Mouse (Mus musculus): ENCODE data around the gene Gpr141.

The Gpr141 gene

GRCm38 (mm10) chr13:19730826-19731225 lies 93.2 kb downstream of the Gpr141 start:
- no peak for DNase-seq (ENCODE audit: low spot score in 2 of 2)

- DNase-seq (ENCODE audit: low spot score in 2 of 2), result no peak
Measured at GRCm38 (mm10) chr13:19718954-19719353, 105.1 kb downstream of the Gpr141 start.

GRCm38 (mm10) chr13:19717201-19717600 lies 106.9 kb downstream of the Gpr141 start:
- DNase-seq (ENCODE audit: low spot score in 2 of 2), result no peak

GRCm38 (mm10) chr13:19703806-19704205 lies 120.3 kb downstream of the Gpr141 start:
- DNase-seq (ENCODE audit: low spot score in 2 of 2), result no peak

- DNase-seq (ENCODE audit: low spot score in 2 of 2), result no peak
Measured at GRCm38 (mm10) chr13:19701443-19702078, 122.5 kb downstream of the Gpr141 start.

GRCm38 (mm10) chr13:19700733-19701442 lies 123.2 kb downstream of the Gpr141 start:
- DNase-seq (ENCODE audit: low spot score in 2 of 2), result no peak

Data from spleen, postnatal 10 days (tissue).